Mouse (Mus musculus) testis, adult 2 months (tissue): ENCODE results near the gene Jdp2.

Experiments used
- CTCF ChIP-seq: fragments of 200-500 bp; IDR thresholded peaks from 2 replicates; pipeline ENCODE4 v1.5.1; 2012; ENCODE audit warnings: low read depth, mild to moderate bottlenecking, inconsistent platforms, low read length, moderate library complexity; ENCODE audit not compliant: control insufficient read depth, insufficient read depth, insufficient replicate concordance
- POLR2A ChIP-seq: fragments of 200-500 bp; IDR thresholded peaks from 2 replicates; pipeline ENCODE4 v1.6.1; 2012; ENCODE audit warnings: low read depth, mild to moderate bottlenecking, inconsistent platforms, low read length, moderate library complexity; ENCODE audit not compliant: control insufficient read depth

DNA sequence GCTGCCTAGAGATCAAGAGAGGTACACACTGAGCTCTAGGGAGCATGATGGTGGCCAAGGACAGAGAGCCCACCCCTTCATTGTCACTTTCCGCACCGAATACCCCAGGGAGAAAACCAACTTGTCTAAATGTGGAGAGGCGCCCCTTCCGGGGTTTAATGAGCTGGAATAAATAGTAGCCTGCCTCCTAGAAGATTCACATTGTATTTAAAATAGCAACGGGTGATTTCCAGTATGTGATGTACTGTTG, 16.8 kb upstream of the Jdp2 start:
- TF ChIP-seq CTCF: no peak
- no peak for TF ChIP-seq POLR2A
